ENCODE assay signal across 16 mouse cellular contexts in genomic region chr8:61295040-61295439, GRCm38 (mm10).
DNase-seq lines count a peak whose midpoint lies in the region; ATAC-seq and TF ChIP-seq lines count a peak whose summit lies in the region.
"Had no signal": no experiment of that assay in that cellular context is flagged by ENCODE, and none has a peak within 500 bp of the region (broad histone marks: within the 10 kb centered on the region; RNA-seq: fewer than 3 reads in every experiment).

No protein-coding gene starts in this region.

- H3K27me3 ChIP-seq in forebrain, embryonic 13.5 days = no peaks in the 10 kb centered on the region
- no peaks in the 10 kb centered on the region for H3K27me3 ChIP-seq in forebrain, postnatal 0 days (ENCODE audit: insufficient read depth, low read length)
- H3K27me3 ChIP-seq in hindbrain, postnatal 0 days (ENCODE audit: insufficient read depth, low read length) = no peaks in the 10 kb centered on the region
- no peaks in the 10 kb centered on the region for H3K27me3 ChIP-seq in neural tube, embryonic 14.5 days (ENCODE audit: control insufficient read depth, insufficient read depth, low read length)
- H3K27me3 ChIP-seq: intestine, embryonic 15.5 days; liver, embryonic 12.5 days had no signal

- 0 out of 2 replicates have a peak overlapping the region, but pooled peaks have one; percentile 1 for H3K27ac ChIP-seq in forebrain, embryonic 13.5 days
- H3K27ac ChIP-seq in forebrain, postnatal 0 days (ENCODE audit: low read depth, low read length) = no peak overlapping the region
- H3K27ac ChIP-seq in hindbrain, postnatal 0 days = 0 out of 2 replicates have a peak overlapping the region, but pooled peaks have one; percentile 29
- no peak overlapping the region for H3K27ac ChIP-seq in neural tube, embryonic 14.5 days (ENCODE audit: low read depth, low read length)
- H3K27ac ChIP-seq: heart, embryonic 10.5 days; intestine, embryonic 15.5 days; liver, embryonic 12.5 days; stomach, postnatal 0 days had no signal

- peak overlapping the region; percentile 43 for H3K4me2 ChIP-seq in forebrain, embryonic 13.5 days
- peak overlapping the region; percentile 17; the same call in 1 of the 2 replicates for H3K4me2 ChIP-seq in forebrain, postnatal 0 days (ENCODE audit: low read depth)
- H3K4me2 ChIP-seq in hindbrain, postnatal 0 days (ENCODE audit: low read depth, low read length) = peak overlapping the region; percentile 19; the same call in 1 of the 2 replicates
- no peak overlapping the region for H3K4me2 ChIP-seq in neural tube, embryonic 14.5 days (ENCODE audit: low read depth, low read length)
- H3K4me2 ChIP-seq: intestine, embryonic 15.5 days; liver, embryonic 12.5 days; lung, embryonic 14.5 days had no signal

- WGBS in forebrain, embryonic 13.5 days = 51% methylated on average over 4 of the region's 4 CpGs
- WGBS in forebrain, postnatal 0 days = 64% methylated on average over 4 of the region's 4 CpGs
- 58% methylated on average over 4 of the region's 4 CpGs for WGBS in hindbrain, postnatal 0 days
- WGBS in neural tube, embryonic 14.5 days = 59% methylated on average over 4 of the region's 4 CpGs

- H3K4me3 ChIP-seq in forebrain, embryonic 13.5 days = no peak overlapping the region
- H3K4me3 ChIP-seq in forebrain, postnatal 0 days (ENCODE audit: low read depth, low read length) = no peak overlapping the region
- no peak overlapping the region for H3K4me3 ChIP-seq in hindbrain, postnatal 0 days (ENCODE audit: low read length)
- H3K4me3 ChIP-seq in neural tube, embryonic 14.5 days (ENCODE audit: low read depth, low read length) = no peak overlapping the region
- H3K4me3 ChIP-seq: heart, embryonic 10.5 days; intestine, embryonic 15.5 days; liver, embryonic 12.5 days had no signal

- peak; percentile 45; the same call in 1 of the 2 replicates for ATAC-seq in forebrain, embryonic 13.5 days
- no peak for ATAC-seq in forebrain, postnatal 0 days
- 0 out of 2 replicates have a peak, but pooled peaks have one; percentile 47 for ATAC-seq in hindbrain, postnatal 0 days
- ATAC-seq in neural tube, embryonic 14.5 days (ENCODE audit: low read depth) = 0 out of 2 replicates have a peak, but pooled peaks have one; percentile 33
- ATAC-seq: intestine, embryonic 15.5 days; liver, embryonic 12.5 days had no signal

- DNase-seq in forebrain, postnatal 0 days = no peak
- DNase-seq in hindbrain, postnatal 0 days (ENCODE audit: low spot score) = no peak
- no peak for DNase-seq in lung, postnatal 36 days
- DNase-seq in spleen, postnatal 36 days (ENCODE audit: low spot score in 2 of 2) = no peak
- no peak for DNase-seq in adrenal gland, postnatal 10 days
- DNase-seq: cerebellum, adult 11 months; cerebellum, postnatal 36 days; gastrocnemius, postnatal 25 days; heart, postnatal 14 days; lung, embryonic 14.5 days had no signal

- TF ChIP-seq CTCF in forebrain, postnatal 0 days (IDR thresholded peaks at IDR 0.05; ENCODE audit: low read depth) = no peak
- no peak for TF ChIP-seq CTCF in hindbrain, postnatal 0 days (IDR thresholded peaks at IDR 0.05; ENCODE audit: low read depth)

- no peak overlapping the region for H3K9ac ChIP-seq in forebrain, embryonic 13.5 days
- no peak overlapping the region for H3K9ac ChIP-seq in forebrain, postnatal 0 days
- H3K9ac ChIP-seq in hindbrain, postnatal 0 days (replicated peaks; ENCODE audit: low read length) = no peak overlapping the region
- H3K9ac ChIP-seq in neural tube, embryonic 14.5 days (replicated peaks; ENCODE audit: low read depth, low read length) = no peak overlapping the region
- H3K9ac ChIP-seq: intestine, embryonic 15.5 days; liver, embryonic 12.5 days; lung, embryonic 14.5 days had no signal

- H3K4me1 ChIP-seq in forebrain, embryonic 13.5 days = peaks cover 27% of the 10 kb centered on the region
- no peaks in the 10 kb centered on the region for H3K4me1 ChIP-seq in forebrain, postnatal 0 days (ENCODE audit: insufficient read depth)
- no peaks in the 10 kb centered on the region for H3K4me1 ChIP-seq in hindbrain, postnatal 0 days (ENCODE audit: insufficient read depth, low read length)
- 0 out of 2 replicates have a peak, but pooled peaks cover 5% of the 10 kb centered on the region for H3K4me1 ChIP-seq in neural tube, embryonic 14.5 days (ENCODE audit: control insufficient read depth, insufficient read depth, low read length)
- H3K4me1 ChIP-seq: heart, embryonic 10.5 days; intestine, embryonic 15.5 days; liver, embryonic 12.5 days had no signal

- no peaks in the 10 kb centered on the region for H3K9me3 ChIP-seq in forebrain, embryonic 13.5 days (replicated peaks)
- no peaks in the 10 kb centered on the region for H3K9me3 ChIP-seq in forebrain, postnatal 0 days (ENCODE audit: low read length)
- no peaks in the 10 kb centered on the region for H3K9me3 ChIP-seq in hindbrain, postnatal 0 days (ENCODE audit: low read length)
- no peaks in the 10 kb centered on the region for H3K9me3 ChIP-seq in neural tube, embryonic 14.5 days (ENCODE audit: control insufficient read depth, low read length)
- H3K9me3 ChIP-seq: heart, embryonic 10.5 days; intestine, embryonic 15.5 days; liver, embryonic 12.5 days had no signal

- no peaks in the 10 kb centered on the region for H3K36me3 ChIP-seq in forebrain, embryonic 13.5 days (ENCODE audit: poor library complexity, severe bottlenecking)
- no peaks in the 10 kb centered on the region for H3K36me3 ChIP-seq in forebrain, postnatal 0 days (ENCODE audit: insufficient read depth)
- no peaks in the 10 kb centered on the region for H3K36me3 ChIP-seq in hindbrain, postnatal 0 days (ENCODE audit: insufficient read depth, low read length)
- no peaks in the 10 kb centered on the region for H3K36me3 ChIP-seq in neural tube, embryonic 14.5 days (ENCODE audit: control insufficient read depth, insufficient read depth, low read length)
- H3K36me3 ChIP-seq: heart, embryonic 10.5 days; intestine, embryonic 15.5 days; liver, embryonic 12.5 days had no signal

Comparison
In these comparisons a context has a peak if more than half of its experiments do, and no peak if none do; other contexts are left out.
1. H3K27ac ChIP-seq: peak in forebrain, embryonic 13.5 days (single experiment) and hindbrain, postnatal 0 days (single experiment); none in forebrain, postnatal 0 days (single experiment) and neural tube, embryonic 14.5 days (single experiment).